Mouse (Mus musculus) heart, postnatal 0 days (tissue): ENCODE data around the gene Slc2a8.

Experiments used
- CTCF ChIP-seq: IDR thresholded peaks from 2 replicates; pipeline ENCODE4 v1.5.1; 2016; ENCODE audit warnings: antibody characterized with exemption, control low read depth, low read depth
- EP300 ChIP-seq: IDR thresholded peaks from 2 replicates; pipeline ENCODE4 v1.6.1; 2016; ENCODE audit warnings: antibody characterized with exemption, low read depth

DNA sequence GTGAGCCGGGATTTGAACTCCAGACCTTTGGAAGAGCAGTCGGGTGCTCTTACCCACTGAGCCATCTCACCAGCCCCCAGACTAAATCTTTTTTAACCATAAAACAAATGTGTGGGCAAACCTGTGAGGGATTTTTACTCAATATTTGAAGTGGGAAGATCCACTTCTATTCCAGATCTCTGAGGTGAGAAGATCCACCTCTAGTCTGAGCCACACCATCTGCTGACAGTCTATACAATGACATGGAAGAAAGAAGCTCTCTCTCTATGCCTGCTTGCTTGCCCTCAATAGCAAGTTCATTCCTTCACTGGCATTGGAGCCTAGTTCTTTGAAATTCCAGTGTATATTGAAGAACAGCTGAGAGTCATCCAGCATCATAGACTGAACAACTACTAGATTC is 17.9 kb upstream of the Slc2a8 start:
- TF ChIP-seq CTCF: no peak
- no peak for TF ChIP-seq EP300
